Comparison of ENCODE assay signal across 11 mouse cellular contexts in the genomic region with DNA sequence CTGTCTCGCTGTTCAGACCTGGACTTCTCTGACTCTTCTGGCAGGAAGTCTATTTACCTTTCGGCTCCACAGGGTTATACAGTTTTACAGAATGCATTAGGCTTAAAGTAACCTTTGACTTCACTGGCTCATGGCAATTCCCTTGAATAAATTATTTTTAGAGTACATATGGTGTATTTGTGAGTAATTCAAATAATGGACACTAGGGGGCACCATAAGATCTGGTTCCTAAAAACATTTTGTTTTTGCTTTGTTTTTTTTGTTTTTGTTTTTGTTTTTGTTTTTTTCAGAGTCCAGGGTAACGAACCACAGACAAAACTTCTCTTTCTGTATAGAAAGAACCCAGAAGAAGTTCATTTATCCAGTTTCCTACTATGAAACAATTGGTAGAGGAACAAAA. TPM values are rescaled to one million over a fixed set of nuclear protein-coding genes. Genes with fewer than 3 reads are reported as not detected.
A peak's percentile ranks its signal among the peaks of the same experiment; 100 is the strongest.
DNase-seq lines count a peak whose midpoint lies in the region; ATAC-seq and TF ChIP-seq lines count a peak whose summit lies in the region.
"Had no signal": no experiment of that assay in that cellular context is flagged by ENCODE, and none has a peak within 500 bp of the region (broad histone marks: within the 10 kb centered on the region; RNA-seq: fewer than 3 reads in every experiment).

No protein-coding gene starts in this region.

- H3K9ac ChIP-seq in heart, adult 2 months (ENCODE audit: low read depth, low read length), result no peak overlapping the region
- no peak overlapping the region for H3K9ac ChIP-seq in midbrain, embryonic 13.5 days (replicated peaks)
- no peak overlapping the region for H3K9ac ChIP-seq in midbrain, embryonic 16.5 days (ENCODE audit: low read depth, low read length)
- H3K9ac ChIP-seq in embryonic facial prominence, embryonic 14.5 days (ENCODE audit: low read depth, low read length), result no peak overlapping the region
- H3K9ac ChIP-seq in stomach, postnatal 0 days (ENCODE audit: low read length), result no peak overlapping the region
- H3K9ac ChIP-seq: heart, embryonic 15.5 days; stomach, embryonic 15.5 days had no signal

- H3K4me2 ChIP-seq in midbrain, embryonic 13.5 days (replicated peaks), result no peak overlapping the region
- H3K4me2 ChIP-seq in midbrain, embryonic 16.5 days (ENCODE audit: low read length), result no peak overlapping the region
- H3K4me2 ChIP-seq in embryonic facial prominence, embryonic 14.5 days (ENCODE audit: low read depth, low read length), result no peak overlapping the region
- no peak overlapping the region for H3K4me2 ChIP-seq in stomach, postnatal 0 days (replicated peaks; ENCODE audit: low read depth)
- H3K4me2 ChIP-seq: heart, embryonic 15.5 days; stomach, embryonic 15.5 days had no signal

- no peaks in the 10 kb centered on the region for H3K79me2 ChIP-seq in heart, adult 2 months (replicated peaks; ENCODE audit: control insufficient read depth, insufficient read depth, low read length)

- no peak for DNase-seq in heart, adult 2 months
- DNase-seq in heart, postnatal 25 days (ENCODE audit: low spot score), result no peak
- DNase-seq in embryonic facial prominence, embryonic 14.5 days (ENCODE audit: low spot score), result peak; percentile 43
- no peak for DNase-seq in stomach, postnatal 0 days (ENCODE audit: low spot score)
- no peak for DNase-seq in right cerebral cortex, adult 2 months (ENCODE audit: low spot score in 2 of 2)
- DNase-seq in thymus, adult 2 months, result no peak
- DNase-seq: kidney, postnatal 4 days had no signal

- no peak overlapping the region for H3K27ac ChIP-seq in heart, adult 2 months
- H3K27ac ChIP-seq in midbrain, embryonic 13.5 days, result no peak overlapping the region
- H3K27ac ChIP-seq in midbrain, embryonic 16.5 days (ENCODE audit: low read length), result no peak overlapping the region
- no peak overlapping the region for H3K27ac ChIP-seq in embryonic facial prominence, embryonic 14.5 days (replicated peaks; ENCODE audit: low read depth, low read length)
- H3K27ac ChIP-seq in stomach, postnatal 0 days (replicated peaks), result no peak overlapping the region
- H3K27ac ChIP-seq in thymus, adult 2 months (ENCODE audit: control insufficient read depth, insufficient read depth, low read length), result no peak overlapping the region
- H3K27ac ChIP-seq: heart, embryonic 15.5 days; stomach, embryonic 15.5 days had no signal

- 46% methylated on average over 3 of the region's 3 CpGs for WGBS in heart, adult 2 months
- WGBS in midbrain, embryonic 13.5 days, result 53% methylated on average over 3 of the region's 3 CpGs
- WGBS in midbrain, embryonic 16.5 days, result 53% methylated on average over 3 of the region's 3 CpGs
- WGBS in embryonic facial prominence, embryonic 14.5 days, result 45% methylated on average over 3 of the region's 3 CpGs
- 37% methylated on average over 3 of the region's 3 CpGs for WGBS in stomach, postnatal 0 days
- WGBS in thymus, adult 2 months, result 53% methylated on average over 3 of the region's 3 CpGs

- peak; percentile 77 for TF ChIP-seq CTCF in heart, adult 2 months (IDR thresholded peaks at IDR 0.05)
- peak; percentile 75 for TF ChIP-seq CTCF in stomach, postnatal 0 days (IDR thresholded peaks at IDR 0.05; ENCODE audit: low read depth)
- TF ChIP-seq CTCF in thymus, adult 2 months (IDR thresholded peaks at IDR 0.05; ENCODE audit: borderline replicate concordance, control insufficient read depth, extremely low read depth, insufficient read depth, low read length, poor library complexity), result no peak

- no peak for TF ChIP-seq EP300 in heart, adult 2 months (IDR thresholded peaks at IDR 0.05; ENCODE audit: insufficient read depth, low read depth, low read length)
- TF ChIP-seq EP300 in stomach, postnatal 0 days (optimal IDR thresholded peaks at IDR 0.05), result no peak

- TF ChIP-seq POLR2A in heart, adult 2 months (IDR thresholded peaks at IDR 0.05; ENCODE audit: insufficient read depth, low read depth, low read length), result no peak
- TF ChIP-seq POLR2A in thymus, adult 2 months (IDR thresholded peaks at IDR 0.05; ENCODE audit: control insufficient read depth, extremely low read depth, insufficient read depth, low read length, poor library complexity), result no peak

- intact Hi-C loops in heart, adult 2 months (cut with DNase I), result no loop called here
- intact Hi-C loops in heart, postnatal 25 days (cut with DNase I), result no loop called here

- ATAC-seq in midbrain, embryonic 13.5 days, result peak; percentile 14; the same call in 1 of the 2 replicates
- ATAC-seq in midbrain, embryonic 16.5 days, result no peak
- ATAC-seq in embryonic facial prominence, embryonic 14.5 days (ENCODE audit: low read depth), result no peak
- no peak for ATAC-seq in stomach, postnatal 0 days (ENCODE audit: low FRiP score, low TSS enrichment)

- no peaks in the 10 kb centered on the region for H3K36me3 ChIP-seq in heart, adult 2 months (ENCODE audit: control insufficient read depth, insufficient read depth, low read length)
- H3K36me3 ChIP-seq in midbrain, embryonic 13.5 days, result no peaks in the 10 kb centered on the region
- no peaks in the 10 kb centered on the region for H3K36me3 ChIP-seq in midbrain, embryonic 16.5 days (ENCODE audit: control insufficient read depth, insufficient read depth, low read length)
- no peaks in the 10 kb centered on the region for H3K36me3 ChIP-seq in embryonic facial prominence, embryonic 14.5 days (ENCODE audit: control insufficient read depth, insufficient read depth, low read length)
- no peaks in the 10 kb centered on the region for H3K36me3 ChIP-seq in stomach, postnatal 0 days (ENCODE audit: control insufficient read depth, insufficient read depth, low read length)
- H3K36me3 ChIP-seq in thymus, adult 2 months (ENCODE audit: control insufficient read depth, insufficient read depth, low read length), result no peaks in the 10 kb centered on the region
- H3K36me3 ChIP-seq: heart, embryonic 15.5 days; stomach, embryonic 15.5 days had no signal

- H3K4me1 ChIP-seq in heart, adult 2 months (ENCODE audit: control insufficient read depth, insufficient read depth, low read length), result no peaks in the 10 kb centered on the region
- H3K4me1 ChIP-seq in midbrain, embryonic 13.5 days (replicated peaks), result no peaks in the 10 kb centered on the region
- no peaks in the 10 kb centered on the region for H3K4me1 ChIP-seq in midbrain, embryonic 16.5 days (ENCODE audit: control insufficient read depth, insufficient read depth, low read length)
- no peaks in the 10 kb centered on the region for H3K4me1 ChIP-seq in embryonic facial prominence, embryonic 14.5 days (ENCODE audit: control insufficient read depth, insufficient read depth, low read length)
- H3K4me1 ChIP-seq in stomach, postnatal 0 days (replicated peaks; ENCODE audit: control insufficient read depth, insufficient read depth), result no peaks in the 10 kb centered on the region
- no peaks in the 10 kb centered on the region for H3K4me1 ChIP-seq in thymus, adult 2 months (replicated peaks; ENCODE audit: control insufficient read depth, insufficient read depth, low read length)
- H3K4me1 ChIP-seq: heart, embryonic 15.5 days; stomach, embryonic 15.5 days had no signal

- no peak overlapping the region for H3K4me3 ChIP-seq in heart, adult 2 months
- no peak overlapping the region for H3K4me3 ChIP-seq in midbrain, embryonic 13.5 days (replicated peaks)
- no peak overlapping the region for H3K4me3 ChIP-seq in midbrain, embryonic 16.5 days (ENCODE audit: low read depth, low read length)
- H3K4me3 ChIP-seq in embryonic facial prominence, embryonic 14.5 days (ENCODE audit: low read depth, low read length), result no peak overlapping the region
- H3K4me3 ChIP-seq in stomach, postnatal 0 days (ENCODE audit: low read depth, low read length), result no peak overlapping the region
- no peak overlapping the region for H3K4me3 ChIP-seq in thymus, adult 2 months (ENCODE audit: control insufficient read depth, insufficient read depth, low read length)
- H3K4me3 ChIP-seq: heart, embryonic 15.5 days; stomach, embryonic 15.5 days had no signal

- H3K9me3 ChIP-seq in midbrain, embryonic 13.5 days, result no peaks in the 10 kb centered on the region
- no peaks in the 10 kb centered on the region for H3K9me3 ChIP-seq in midbrain, embryonic 16.5 days (replicated peaks; ENCODE audit: control insufficient read depth, low read length, poor library complexity, severe bottlenecking)
- H3K9me3 ChIP-seq in embryonic facial prominence, embryonic 14.5 days (ENCODE audit: control insufficient read depth, low read length), result no peaks in the 10 kb centered on the region
- H3K9me3 ChIP-seq in stomach, postnatal 0 days (ENCODE audit: control insufficient read depth, low read length), result no peaks in the 10 kb centered on the region
- H3K9me3 ChIP-seq: heart, embryonic 15.5 days; stomach, embryonic 15.5 days had no signal

- H3K27me3 ChIP-seq in heart, adult 2 months (ENCODE audit: control insufficient read depth, insufficient read depth, low read length), result no peaks in the 10 kb centered on the region
- no peaks in the 10 kb centered on the region for H3K27me3 ChIP-seq in midbrain, embryonic 13.5 days
- no peaks in the 10 kb centered on the region for H3K27me3 ChIP-seq in midbrain, embryonic 16.5 days (ENCODE audit: control insufficient read depth, insufficient read depth, low read depth, low read length)
- H3K27me3 ChIP-seq in embryonic facial prominence, embryonic 14.5 days (replicated peaks; ENCODE audit: control insufficient read depth, insufficient read depth, low read length), result no peaks in the 10 kb centered on the region
- no peaks in the 10 kb centered on the region for H3K27me3 ChIP-seq in stomach, postnatal 0 days (ENCODE audit: control insufficient read depth, insufficient read depth, low read length)
- no peaks in the 10 kb centered on the region for H3K27me3 ChIP-seq in thymus, adult 2 months (ENCODE audit: control insufficient read depth, insufficient read depth, low read length)
- H3K27me3 ChIP-seq: heart, embryonic 15.5 days; stomach, embryonic 15.5 days had no signal

RNA-seq across cellular contexts. Expression of gene Otulin, which starts 17.2 kb away (rescaled TPM):
- total RNA-seq in heart, adult 2 months (2021), result 10 to 100 TPM; 24.6 to 26.1 TPM
- polyA plus RNA-seq in heart, adult 2 months (2012; rRNA removed), result 18.7 and 22.5 TPM in 2 replicates
- total RNA-seq in heart, postnatal 25 days (2021), result 10 to 100 TPM; 22.4 to 26.8 TPM
- polyA plus RNA-seq in midbrain, embryonic 13.5 days (2015; fragmentation: Nextera tagmentation; extraction: Ambion mirVana), result 20.4 and 24.3 TPM in 2 replicates
- 20.7 and 21.6 TPM in 2 replicates for polyA plus RNA-seq in midbrain, embryonic 16.5 days (2015; fragmentation: Nextera tagmentation; extraction: Ambion mirVana)
- polyA plus RNA-seq in embryonic facial prominence, embryonic 14.5 days (2014; fragmentation: Nextera tagmentation; extraction: Ambion mirVana), result 39.7 and 41.3 TPM in 2 replicates
- polyA plus RNA-seq in stomach, postnatal 0 days (2015; fragmentation: Nextera tagmentation; extraction: Ambion mirVana), result 23.7 and 24.4 TPM in 2 replicates
- 43.0 and 43.1 TPM in 2 replicates for polyA plus RNA-seq in thymus, adult 2 months (2012; rRNA removed)

RNA-seq across cellular contexts. Expression of gene Otulinl, which starts 33.7 kb away (rescaled TPM):
- total RNA-seq in heart, adult 2 months (2021), result 1 to 10 TPM; 1.9 to 3.0 TPM
- polyA plus RNA-seq in heart, adult 2 months (2012; rRNA removed), result 1.5 and 1.9 TPM in 2 replicates
- 1 to 10 TPM; 2.7 to 3.6 TPM for total RNA-seq in heart, postnatal 25 days (2021)
- polyA plus RNA-seq in midbrain, embryonic 13.5 days (2015; fragmentation: Nextera tagmentation; extraction: Ambion mirVana), result 6.5 and 8.2 TPM in 2 replicates
- 12.3 and 14.6 TPM in 2 replicates for polyA plus RNA-seq in midbrain, embryonic 16.5 days (2015; fragmentation: Nextera tagmentation; extraction: Ambion mirVana)
- 20.1 and 23.5 TPM in 2 replicates for polyA plus RNA-seq in embryonic facial prominence, embryonic 14.5 days (2014; fragmentation: Nextera tagmentation; extraction: Ambion mirVana)
- polyA plus RNA-seq in stomach, postnatal 0 days (2015; fragmentation: Nextera tagmentation; extraction: Ambion mirVana), result 14.6 and 15.2 TPM in 2 replicates
- polyA plus RNA-seq in thymus, adult 2 months (2012; rRNA removed), result 29.6 and 32.1 TPM in 2 replicates
